Mouse (Mus musculus) heart, postnatal 0 days (tissue): Measurements from ENCODE around the gene Apon. TPM values are rescaled to one million over a fixed set of nuclear protein-coding genes. Genes with fewer than 3 reads are reported as not detected.

Source experiments
- ATAC-seq: fragments of 200-750 bp; cut with Nextera tagmentation; 2 replicates; pipeline ENCODE4 v1.8.0; 2017; ENCODE audit warnings: low read depth, moderate number of reproducible peaks, moderate library complexity; ENCODE audit not compliant: insufficient read depth
- DNase-seq: peaks from one replicate; pipeline ENCODE4 v3.0.0-alpha.2; 2016; ENCODE audit warnings: low spot score
- H3K27ac ChIP-seq: fragments of 300-500 bp; sonication (generic); 2 replicates; pipeline ENCODE4 v1.5.1; 2014; ENCODE audit warnings: low read depth, mild to moderate bottlenecking
- H3K27me3 ChIP-seq: fragments of 300-500 bp; sonication (generic); 2 replicates; pipeline ENCODE4 v1.6.1; 2014; ENCODE audit warnings: low read length, mixed read lengths; ENCODE audit not compliant: control insufficient read depth, insufficient read depth
- H3K36me3 ChIP-seq: fragments of 300-500 bp; sonication (generic); replicated peaks from 2 replicates; pipeline ENCODE4 v1.6.1; 2014; ENCODE audit warnings: low read length, mixed read lengths; ENCODE audit not compliant: control insufficient read depth, insufficient read depth
- H3K4me1 ChIP-seq: fragments of 300-500 bp; sonication (generic); 2 replicates; pipeline ENCODE4 v1.6.1; 2014; ENCODE audit warnings: antibody characterized with exemption; ENCODE audit not compliant: control insufficient read depth, insufficient read depth
- H3K4me2 ChIP-seq: fragments of 300-500 bp; sonication (generic); 2 replicates; pipeline ENCODE4 v1.6.1; 2014; ENCODE audit warnings: low read depth, mild to moderate bottlenecking, low read length, moderate library complexity
- H3K4me3 ChIP-seq: fragments of 300-500 bp; sonication (generic); 2 replicates; pipeline ENCODE4 v1.5.1; 2014; ENCODE audit warnings: low read depth, low read length
- H3K9ac ChIP-seq: fragments of 300-500 bp; sonication (generic); replicated peaks from 2 replicates; pipeline ENCODE4 v1.6.1; 2014; ENCODE audit warnings: low read depth, low read length, mixed read lengths
- H3K9me3 ChIP-seq: fragments of 300-500 bp; sonication (generic); replicated peaks from 2 replicates; pipeline ENCODE4 v1.6.1; 2016; ENCODE audit warnings: low read length; ENCODE audit not compliant: control insufficient read depth
- CTCF ChIP-seq: IDR thresholded peaks from 2 replicates; pipeline ENCODE4 v1.5.1; 2016; ENCODE audit warnings: antibody characterized with exemption, control low read depth, low read depth
- EP300 ChIP-seq: IDR thresholded peaks from 2 replicates; pipeline ENCODE4 v1.6.1; 2016; ENCODE audit warnings: antibody characterized with exemption, low read depth
- WGBS: fragments of 180-500 bp; shearing (Covaris S2); extraction: QIAGEN DNeasy Blood & Tissue Kit; methylation state at CpG from one replicate; pipeline ENCODE4 v1.1.7; 2014; 5-methylcytosine and 5-hydroxymethylcytosine counted together
- polyA plus RNA-seq: library from polyadenylated mRNA; unstranded; fragments of >200 nt; fragmentation: Nextera tagmentation; extraction: Ambion mirVana; gene quantifications from 2 replicates; pipeline ENCODE4 v1.2.1, GENCODE M21; 2015
- total RNA-seq: library from RNA; depleted of rRNA; stranded (reverse); fragments of >200 nt; gene quantifications from 2 replicates; pipeline ENCODE4 v1.2.3, GENCODE M21; 2014; ENCODE audit warnings: low replicate concordance

The Apon gene
- total and polyA plus RNA-seq, 2 experiments from 2014 or later, result not detected

DNA sequence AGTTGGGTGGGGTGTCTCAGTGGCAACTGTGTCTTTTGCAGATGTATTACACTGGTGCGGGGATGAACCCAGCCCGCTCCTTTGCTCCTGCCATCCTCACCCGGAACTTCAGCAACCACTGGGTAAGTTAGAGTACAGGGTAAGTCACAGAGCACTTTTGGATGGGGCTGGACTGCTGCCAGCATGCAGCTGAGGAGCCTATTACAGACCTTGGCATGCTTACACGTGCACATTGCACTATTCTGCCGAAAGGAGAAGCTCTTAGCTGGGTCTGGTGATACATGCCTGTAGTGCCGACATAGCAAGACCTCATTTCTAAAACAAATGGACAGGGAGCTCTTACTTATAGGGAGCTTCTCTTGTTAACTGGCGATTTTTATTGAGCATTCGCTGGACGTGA is 26.3 kb upstream of the Apon start:
- ATAC-seq (no peak), DNase-seq (no peak)
- no peak for TF ChIP-seq EP300
- TF ChIP-seq CTCF, result no peak
- Histone ChIP-seq H3K4me3 (no peak overlapping the region), H3K27ac (no peak overlapping the region), H3K4me2 (no peak overlapping the region), H3K36me3 (no peaks in the 10 kb centered on the region), H3K27me3 (no peaks in the 10 kb centered on the region), H3K9me3 (no peaks in the 10 kb centered on the region), H3K4me1 (peaks cover 5% of the 10 kb centered on the region; the same call in 1 of the 2 replicates), H3K9ac (no peak overlapping the region)
- WGBS, result 61% methylated on average over 9 of the region's 9 CpGs

GRCm38 (mm10) chr10:128228009-128228408 is 25.9 kb upstream of the Apon start:
- H3K4me3 ChIP-seq, result no peak overlapping the region
- ATAC-seq (no peak), DNase-seq (no peak)
- WGBS, result 89% methylated on average over 8 of the region's 8 CpGs
- no peaks in the 10 kb centered on the region for H3K9me3 ChIP-seq
- H3K9ac ChIP-seq, result no peak overlapping the region
- peaks cover 5% of the 10 kb centered on the region; the same call in 1 of the 2 replicates for H3K4me1 ChIP-seq
- H3K36me3 ChIP-seq, result no peaks in the 10 kb centered on the region
- no peak overlapping the region for H3K4me2 ChIP-seq
- TF ChIP-seq EP300, result no peak
- no peak for TF ChIP-seq CTCF
- H3K27ac ChIP-seq, result no peak overlapping the region
- no peaks in the 10 kb centered on the region for H3K27me3 ChIP-seq

DNA sequence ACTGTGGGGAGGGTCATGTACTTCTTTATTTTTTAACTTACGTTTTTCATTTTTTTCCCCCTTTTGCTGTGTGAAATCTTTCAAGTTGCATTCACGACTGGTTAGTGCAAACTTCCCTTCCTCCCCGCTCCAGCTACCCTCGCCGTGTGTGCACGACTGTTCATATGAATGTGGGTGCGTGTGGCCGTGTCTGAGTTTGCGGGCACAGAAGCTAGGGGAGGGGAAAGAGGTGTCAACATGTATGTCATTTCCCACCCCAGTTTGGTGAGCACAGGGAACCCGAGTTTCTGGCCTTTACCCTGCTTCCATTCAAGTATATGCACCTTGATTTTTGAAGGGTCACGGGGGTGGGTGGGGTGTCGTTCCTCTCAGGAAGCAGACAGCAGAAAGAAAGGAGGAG is 23.3 kb upstream of the Apon start:
- Histone ChIP-seq H3K4me3 (no peak overlapping the region), H3K4me2 (no peak overlapping the region), H3K36me3 (no peaks in the 10 kb centered on the region), H3K9ac (no peak overlapping the region), H3K9me3 (no peaks in the 10 kb centered on the region), H3K27ac (no peak overlapping the region), H3K27me3 (no peaks in the 10 kb centered on the region), H3K4me1 (peaks cover 5% of the 10 kb centered on the region; the same call in 1 of the 2 replicates)
- DNase-seq (no peak), ATAC-seq (no peak)
- TF ChIP-seq EP300 (no peak), CTCF (no peak)
- WGBS, result 83% methylated on average over 12 of the region's 12 CpGs

DNA sequence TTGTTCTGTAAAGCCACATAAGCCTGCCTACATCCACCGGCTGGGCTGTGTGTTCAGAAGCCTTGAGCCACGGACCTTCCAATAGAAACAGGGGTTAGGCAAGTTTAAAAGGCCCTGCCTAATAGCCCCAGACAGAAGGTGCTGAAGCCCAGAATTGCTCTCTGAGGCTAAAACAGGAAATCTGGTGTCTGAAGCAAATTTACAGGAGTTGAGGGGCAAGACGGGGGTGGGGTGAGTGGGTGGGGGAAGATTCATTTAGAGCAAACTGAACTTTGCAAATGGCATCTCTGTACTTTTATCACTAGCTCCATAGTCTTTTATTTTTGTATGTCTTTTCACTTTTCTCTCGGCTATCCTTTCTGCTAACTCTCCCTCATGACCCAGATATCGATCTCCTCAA is 22.8 kb upstream of the Apon start:
- peak overlapping the region; percentile 86 for H3K27ac ChIP-seq
- ATAC-seq (no peak), DNase-seq (no peak)
- H3K4me1 ChIP-seq, result peaks cover 5% of the 10 kb centered on the region; the same call in 1 of the 2 replicates
- H3K27me3 ChIP-seq, result no peaks in the 10 kb centered on the region
- no peaks in the 10 kb centered on the region for H3K36me3 ChIP-seq
- H3K4me3 ChIP-seq, result peak overlapping the region; percentile 80
- no peak for TF ChIP-seq EP300
- TF ChIP-seq CTCF, result no peak
- H3K4me2 ChIP-seq, result peak overlapping the region; percentile 86
- H3K9ac ChIP-seq, result 0 out of 2 replicates have a peak overlapping the region, but pooled peaks have one; percentile 65
- no peaks in the 10 kb centered on the region for H3K9me3 ChIP-seq
- WGBS, result 21% methylated on average over 5 of the region's 5 CpGs

GRCm38 (mm10) chr10:128231697-128232419 is 22.0 kb upstream of the Apon start, which contains the start of gene Timeless:
Gene Timeless (plus strand): TSS chr10:128232065.
- under 1% methylated on average over 56 of the region's 58 CpGs for WGBS
- Histone ChIP-seq H3K9me3 (no peaks in the 10 kb centered on the region), H3K9ac (peak within 1 kb of the TSS; percentile 65), H3K27ac (peak within 1 kb of the TSS; percentile 86), H3K4me1 (peaks cover 5% of the 10 kb centered on the region; the same call in 1 of the 2 replicates), H3K36me3 (no peaks in the 10 kb centered on the region), H3K4me3 (peak within 1 kb of the TSS; percentile 80), H3K4me2 (peak within 1 kb of the TSS; percentile 86), H3K27me3 (no peaks in the 10 kb centered on the region)
- TF ChIP-seq CTCF, result no peak
- TF ChIP-seq EP300, result no peak
- DNase-seq (peak; percentile 76), ATAC-seq (peak; percentile 92)
